Mouse (Mus musculus): ENCODE data around the gene Hmgb1.

- no peak for TF ChIP-seq CTCF (IDR thresholded peaks at IDR 0.05; ENCODE audit: extremely low read depth, insufficient read depth, insufficient read length, insufficient replicate concordance)
- TF ChIP-seq POLR2A (IDR thresholded peaks at IDR 0.05; ENCODE audit: low read depth, low read length) = no peak
Measured at GRCm38 (mm10) chr5:149002803-149003115, 181.5 kb downstream of the Hmgb1 start.
